Mouse (Mus musculus) ES-E14 (cell line): Measurements from ENCODE around the gene Pdcd4. TPM values are rescaled to one million over a fixed set of nuclear protein-coding genes. Genes with fewer than 3 reads are reported as not detected.

Experiments used
- DNase-seq: peaks from one replicate; pipeline ENCODE4 v3.0.0-alpha.2; 2013; ENCODE audit warnings: low read depth, low spot score
- H3K27ac ChIP-seq: 2 replicates; pipeline ENCODE4 v1.5.1; 2012; ENCODE audit warnings: low read depth, mild to moderate bottlenecking, low read length, moderate library complexity, mixed read lengths; ENCODE audit not compliant: poor library complexity, insufficient read depth, severe bottlenecking
- H3K36me3 ChIP-seq: 2 replicates; pipeline ENCODE4 v1.6.1; 2012; ENCODE audit warnings: mild to moderate bottlenecking, low read length, moderate library complexity, mixed read lengths; ENCODE audit not compliant: control insufficient read depth, poor library complexity, insufficient read depth, severe bottlenecking
- H3K4me1 ChIP-seq, 2 experiments: fragments of 150-350 bp in 1 of 2; sonication (generic) in 1 of 2; 2 replicates each; pipeline ENCODE4 v1.6.1; 2012; ENCODE audit warnings: low read length in 2 of 2, mild to moderate bottlenecking in 1 of 2, mixed read lengths in 1 of 2; ENCODE audit not compliant: control insufficient read depth in 2 of 2, insufficient read depth in 2 of 2, poor library complexity in 1 of 2
- H3K4me3 ChIP-seq, 2 experiments: fragments of 150-350 bp in 1 of 2; sonication (generic) in 1 of 2; 2 replicates each; pipeline ENCODE4 v1.5.1; 2012; ENCODE audit warnings: low read length in 2 of 2, low read depth in 1 of 2, mild to moderate bottlenecking in 1 of 2, mixed read lengths in 1 of 2; ENCODE audit not compliant: insufficient read depth in 1 of 2, poor library complexity in 1 of 2, severe bottlenecking in 1 of 2
- H3K9ac ChIP-seq: 2 replicates; pipeline ENCODE4 v1.6.1; 2012; ENCODE audit warnings: low read depth, mild to moderate bottlenecking, low read length, mixed read lengths; ENCODE audit not compliant: poor library complexity, insufficient read depth, severe bottlenecking
- H3K9me3 ChIP-seq: fragments of 150-350 bp; sonication (generic); 2 replicates; pipeline ENCODE4 v1.6.1; 2012; ENCODE audit warnings: low read depth, mild to moderate bottlenecking, low read length; ENCODE audit not compliant: control insufficient read depth, insufficient read depth
- CHD2 ChIP-seq: IDR thresholded peaks from 2 replicates; pipeline ENCODE4 v1.6.1; 2014; ENCODE audit warnings: mild to moderate bottlenecking, low read depth, low read length, inconsistent platforms
- HCFC1 ChIP-seq: IDR thresholded peaks from 2 replicates; pipeline ENCODE4 v1.6.1; 2012; ENCODE audit warnings: low read length, inconsistent platforms, borderline replicate concordance; ENCODE audit not compliant: insufficient read depth
- MAFK ChIP-seq: IDR thresholded peaks from 2 replicates; pipeline ENCODE4 v1.6.1; 2014; ENCODE audit warnings: mild to moderate bottlenecking, low read depth, low read length, inconsistent platforms; ENCODE audit not compliant: insufficient read depth
- ZC3H11A ChIP-seq: IDR thresholded peaks from 2 replicates; pipeline ENCODE4 v1.6.1; 2012; ENCODE audit warnings: low read depth, mild to moderate bottlenecking, inconsistent platforms, low read length, borderline replicate concordance
- ZNF384 ChIP-seq: IDR thresholded peaks from 2 replicates; pipeline ENCODE4 v1.6.1; 2012; ENCODE audit warnings: low read depth, low read length, inconsistent platforms
- in situ Hi-C, 2 experiments: fragments of 600-800 bp; cut with MboI; formaldehyde crosslinking; loops; one replicate each; pipeline ENCODE4 v1.15.1; 2025; ENCODE audit warnings: low sequenced_read_pairs in 2 of 2, inconsistent platforms in 1 of 2; ENCODE audit not compliant: unreplicated experiment in 2 of 2
- total RNA-seq: library from RNA; depleted of rRNA; stranded (reverse); fragments of 300-350 nt; gene quantifications from 2 replicates; pipeline ENCODE4 v1.2.3, GENCODE M21; 2012

The Pdcd4 gene
- total RNA-seq, 1 experiment, result 13.4 TPM

GRCm38 (mm10) chr19:53901931-53902738, 10.1 kb downstream of the Pdcd4 start:
- in situ Hi-C loops, result no loop called here
- DNase-seq, result no peak

GRCm38 (mm10) chr19:53902739-53903487, 10.9 kb downstream of the Pdcd4 start:
- H3K4me1 ChIP-seq, result no peaks in the 10 kb centered on the region
- peak overlapping the region; percentile 81 for H3K9ac ChIP-seq
- in situ Hi-C loops, result no loop called here
- H3K36me3 ChIP-seq, result no peaks in the 10 kb centered on the region
- H3K9me3 ChIP-seq, result no peaks in the 10 kb centered on the region
- H3K27ac ChIP-seq, result no peak overlapping the region
- no peak for TF ChIP-seq HCFC1
- TF ChIP-seq MAFK, result no peak
- no peak for TF ChIP-seq ZC3H11A
- TF ChIP-seq CHD2, result no peak
- no peak for TF ChIP-seq ZNF384
- peak; percentile 87 for DNase-seq
- peak overlapping the region; percentile 79 to 96 for H3K4me3 ChIP-seq

More at GRCm38 (mm10) chr19:53901931-53902738, 10.1 kb downstream of the Pdcd4 start:
- H3K9ac ChIP-seq, result peak overlapping the region; percentile 64; the same call in 1 of the 2 replicates
- no peaks in the 10 kb centered on the region for H3K4me1 ChIP-seq
- TF ChIP-seq CHD2 (no peak), ZC3H11A (no peak), ZNF384 (no peak), HCFC1 (no peak), MAFK (no peak)
- H3K36me3 ChIP-seq, result no peaks in the 10 kb centered on the region
- no peaks in the 10 kb centered on the region for H3K9me3 ChIP-seq
- H3K27ac ChIP-seq, result no peak overlapping the region
- H3K4me3 ChIP-seq, result peak overlapping the region in 1 of 2 experiments; percentile 57; a peak in 1 of 4 replicates

- H3K9ac ChIP-seq, result peak overlapping the region; percentile 81
- in situ Hi-C loops, result no loop called here
- no peaks in the 10 kb centered on the region for H3K36me3 ChIP-seq
- no peak overlapping the region for H3K27ac ChIP-seq
- H3K4me1 ChIP-seq, result no peaks in the 10 kb centered on the region
- H3K4me3 ChIP-seq, result peak overlapping the region; percentile 79 to 96
- no peak for DNase-seq
- TF ChIP-seq ZC3H11A (no peak), HCFC1 (no peak), CHD2 (no peak), ZNF384 (no peak), MAFK (no peak)
- H3K9me3 ChIP-seq, result no peaks in the 10 kb centered on the region
Measured at GRCm38 (mm10) chr19:53903507-53904321, 11.7 kb downstream of the Pdcd4 start.

GRCm38 (mm10) chr19:53904833-53905480, 12.9 kb downstream of the Pdcd4 start:
- TF ChIP-seq ZNF384 (no peak), HCFC1 (no peak), MAFK (no peak), ZC3H11A (no peak), CHD2 (no peak)
- H3K9ac ChIP-seq, result no peak overlapping the region
- no peak for DNase-seq
- no peaks in the 10 kb centered on the region for H3K36me3 ChIP-seq
- no peaks in the 10 kb centered on the region for H3K4me1 ChIP-seq
- no peaks in the 10 kb centered on the region for H3K9me3 ChIP-seq
- in situ Hi-C loops, result no loop called here
- H3K4me3 ChIP-seq, result peak overlapping the region in 1 of 2 experiments; percentile 79; a peak in 1 of 4 replicates
- H3K27ac ChIP-seq, result no peak overlapping the region
